ENCODE assay signal across 23 mouse cellular contexts in the genomic region with DNA sequence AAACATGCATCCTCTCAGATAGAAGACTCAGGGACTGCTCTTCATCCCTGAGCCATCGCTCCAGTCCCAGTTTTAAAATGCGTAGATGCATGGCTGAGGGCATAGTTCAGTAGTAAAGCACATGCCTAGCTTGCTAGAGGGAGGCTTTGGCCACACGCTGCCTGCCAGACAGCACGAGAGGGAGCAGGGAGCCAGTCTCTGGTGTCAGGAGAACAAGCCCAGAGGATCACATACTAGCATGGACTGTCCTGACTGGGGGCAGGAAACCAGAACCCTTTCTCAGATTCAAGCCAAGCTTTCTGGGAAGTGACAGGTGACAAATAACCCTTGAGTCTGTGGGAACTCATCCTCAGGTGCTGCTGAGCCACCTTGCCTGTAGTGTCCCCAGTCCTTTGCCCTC. TPM values are rescaled to one million over a fixed set of nuclear protein-coding genes. Genes with fewer than 3 reads are reported as not detected.
"Had no signal": no experiment of that assay in that cellular context is flagged by ENCODE, and none has a peak within 500 bp of the region (broad histone marks: within the 10 kb centered on the region; RNA-seq: fewer than 3 reads in every experiment).

No protein-coding gene starts in this region.

- H3K4me2 ChIP-seq: heart, embryonic 11.5 days; heart, embryonic 13.5 days; heart, embryonic 15.5 days; hindbrain, embryonic 13.5 days; hindbrain, embryonic 15.5 days; kidney, embryonic 15.5 days; limb, embryonic 13.5 days; limb, embryonic 15.5 days; liver, embryonic 12.5 days had no signal

- H3K9me3 ChIP-seq: heart, embryonic 13.5 days; heart, embryonic 15.5 days; hindbrain, embryonic 13.5 days; hindbrain, embryonic 15.5 days; kidney, embryonic 15.5 days; limb, embryonic 15.5 days; liver, embryonic 12.5 days had no signal

- H3K27me3 ChIP-seq: heart, embryonic 13.5 days; heart, embryonic 15.5 days; hindbrain, embryonic 13.5 days; hindbrain, embryonic 15.5 days; kidney, embryonic 15.5 days; limb, embryonic 13.5 days; limb, embryonic 15.5 days; liver, embryonic 12.5 days had no signal

- H3K27ac ChIP-seq: heart, adult 2 months; heart, embryonic 13.5 days; heart, embryonic 15.5 days; hindbrain, embryonic 13.5 days; hindbrain, embryonic 15.5 days; hindbrain, postnatal 0 days; kidney, embryonic 15.5 days; kidney, postnatal 0 days; liver, embryonic 12.5 days; liver, embryonic 14.5 days had no signal

- H3K4me1 ChIP-seq: heart, embryonic 13.5 days; heart, embryonic 15.5 days; hindbrain, embryonic 13.5 days; hindbrain, embryonic 15.5 days; kidney, embryonic 15.5 days; liver, embryonic 12.5 days had no signal

- H3K9ac ChIP-seq: heart, embryonic 13.5 days; heart, embryonic 15.5 days; hindbrain, embryonic 13.5 days; hindbrain, embryonic 15.5 days; kidney, embryonic 15.5 days; limb, embryonic 13.5 days; limb, embryonic 15.5 days; liver, embryonic 12.5 days; liver, embryonic 14.5 days had no signal

- DNase-seq: kidney, adult 11 months; kidney, adult 2 months; kidney, adult 9 months; kidney, postnatal 14 days; kidney, postnatal 36 days; layer of hippocampus, adult 9-11 months; layer of hippocampus, postnatal 36 days; left cerebral cortex, postnatal 4 days had no signal

- ATAC-seq: hindbrain, postnatal 0 days; intestine, embryonic 16.5 days; liver, embryonic 12.5 days had no signal

- H3K4me3 ChIP-seq: heart, adult 2 months; heart, embryonic 13.5 days; heart, embryonic 15.5 days; hindbrain, embryonic 13.5 days; hindbrain, embryonic 15.5 days; kidney, embryonic 15.5 days; limb, embryonic 13.5 days; limb, embryonic 15.5 days; liver, embryonic 12.5 days had no signal

RNA-seq across cellular contexts. Expression of a gene that starts 11.1 kb away (rescaled TPM):
- total RNA-seq: hematopoietic stem cell, adult 5-6 weeks had no signal
